Mouse (Mus musculus): ENCODE data around the gene Csf1. TPM values are rescaled to one million over a fixed set of nuclear protein-coding genes. Genes with fewer than 3 reads are reported as not detected.
A peak's percentile ranks its signal among the peaks of the same experiment; 100 is the strongest.

Csf1 gene
- polyA plus RNA-seq, 1 experiment from 2014 or later, result 8.0 TPM

GRCm38 (mm10) chr3:107756481-107756866 is 3.8 kb downstream of the Csf1 start:
- Histone ChIP-seq H3K9me3 (ENCODE audit: control insufficient read depth, low read length) (no peaks in the 10 kb centered on the region), H3K4me3 (ENCODE audit: low read length) (no peak overlapping the region), H3K9ac (ENCODE audit: low read depth, low read length) (no peak overlapping the region), H3K4me2 (ENCODE audit: low read length) (no peak overlapping the region), H3K27me3 (replicated peaks; ENCODE audit: control insufficient read depth, insufficient read depth, low read length) (no peaks in the 10 kb centered on the region), H3K4me1 (ENCODE audit: control insufficient read depth, insufficient read depth, low read depth, low read length) (peaks cover 25% of the 10 kb centered on the region), H3K27ac (ENCODE audit: low read depth, low read length) (no peak overlapping the region), H3K36me3 (ENCODE audit: control insufficient read depth, insufficient read depth, low read length) (no peaks in the 10 kb centered on the region)
- ATAC-seq, result no peak
- 79% methylated on average over 2 of the region's 2 CpGs for WGBS

- H3K9ac ChIP-seq (ENCODE audit: low read depth, low read length), result no peak overlapping the region
- no peaks in the 10 kb centered on the region for H3K27me3 ChIP-seq (replicated peaks; ENCODE audit: control insufficient read depth, insufficient read depth, low read length)
- ATAC-seq, result no peak
- peaks cover 25% of the 10 kb centered on the region for H3K4me1 ChIP-seq (ENCODE audit: control insufficient read depth, insufficient read depth, low read depth, low read length)
- 55% methylated on average over 5 of the region's 5 CpGs for WGBS
- H3K27ac ChIP-seq (ENCODE audit: low read depth, low read length), result no peak overlapping the region
- H3K36me3 ChIP-seq (ENCODE audit: control insufficient read depth, insufficient read depth, low read length), result no peaks in the 10 kb centered on the region
- no peak overlapping the region for H3K4me2 ChIP-seq (ENCODE audit: low read length)
- H3K4me3 ChIP-seq (ENCODE audit: low read length), result no peak overlapping the region
- H3K9me3 ChIP-seq (ENCODE audit: control insufficient read depth, low read length), result no peaks in the 10 kb centered on the region
Observed at GRCm38 (mm10) chr3:107755702-107756480, 4.4 kb downstream of the Csf1 start.

- Histone ChIP-seq H3K9me3 (ENCODE audit: control insufficient read depth, low read length) (no peaks in the 10 kb centered on the region), H3K4me3 (ENCODE audit: low read length) (no peak overlapping the region), H3K4me2 (ENCODE audit: low read length) (no peak overlapping the region), H3K27ac (ENCODE audit: low read depth, low read length) (no peak overlapping the region), H3K27me3 (replicated peaks; ENCODE audit: control insufficient read depth, insufficient read depth, low read length) (no peaks in the 10 kb centered on the region), H3K36me3 (ENCODE audit: control insufficient read depth, insufficient read depth, low read length) (no peaks in the 10 kb centered on the region), H3K9ac (ENCODE audit: low read depth, low read length) (no peak overlapping the region), H3K4me1 (ENCODE audit: control insufficient read depth, insufficient read depth, low read depth, low read length) (peaks cover 19% of the 10 kb centered on the region)
- ATAC-seq, result no peak
- WGBS, result 52% methylated on average over 3 of the region's 3 CpGs
Observed at GRCm38 (mm10) chr3:107754632-107755031, 5.6 kb downstream of the Csf1 start.

- WGBS, result 68% methylated on average over 3 of the region's 3 CpGs
- Histone ChIP-seq H3K4me2 (ENCODE audit: low read length) (no peak overlapping the region), H3K9me3 (ENCODE audit: control insufficient read depth, low read length) (no peaks in the 10 kb centered on the region), H3K4me3 (ENCODE audit: low read length) (no peak overlapping the region), H3K4me1 (ENCODE audit: control insufficient read depth, insufficient read depth, low read depth, low read length) (no peaks in the 10 kb centered on the region), H3K36me3 (ENCODE audit: control insufficient read depth, insufficient read depth, low read length) (no peaks in the 10 kb centered on the region), H3K27ac (ENCODE audit: low read depth, low read length) (no peak overlapping the region), H3K27me3 (replicated peaks; ENCODE audit: control insufficient read depth, insufficient read depth, low read length) (no peaks in the 10 kb centered on the region), H3K9ac (ENCODE audit: low read depth, low read length) (no peak overlapping the region)
- no peak for ATAC-seq
Observed at GRCm38 (mm10) chr3:107751607-107752006, 8.7 kb downstream of the Csf1 start.

- no peak overlapping the region for H3K27ac ChIP-seq (ENCODE audit: low read depth, low read length)
- 0 out of 2 replicates have a peak, but pooled peaks have one; percentile 26 for ATAC-seq
Observed at GRCm38 (mm10) chr3:107750775-107751540, 9.3 kb downstream of the Csf1 start.

GRCm38 (mm10) chr3:107749446-107749845 is 10.8 kb downstream of the Csf1 start:
- H3K9me3 ChIP-seq (ENCODE audit: control insufficient read depth, low read length), result no peaks in the 10 kb centered on the region
- H3K4me1 ChIP-seq (ENCODE audit: control insufficient read depth, insufficient read depth, low read depth, low read length), result no peaks in the 10 kb centered on the region
- H3K4me3 ChIP-seq (ENCODE audit: low read length), result no peak overlapping the region
- no peak for ATAC-seq
- H3K36me3 ChIP-seq (ENCODE audit: control insufficient read depth, insufficient read depth, low read length), result no peaks in the 10 kb centered on the region
- no peak overlapping the region for H3K4me2 ChIP-seq (ENCODE audit: low read length)
- no peaks in the 10 kb centered on the region for H3K27me3 ChIP-seq (replicated peaks; ENCODE audit: control insufficient read depth, insufficient read depth, low read length)
- WGBS, result 65% methylated on average over 4 of the region's 4 CpGs
- H3K27ac ChIP-seq (ENCODE audit: low read depth, low read length), result no peak overlapping the region
- no peak overlapping the region for H3K9ac ChIP-seq (ENCODE audit: low read depth, low read length)

More at GRCm38 (mm10) chr3:107750775-107751540, 9.3 kb downstream of the Csf1 start:
- H3K27me3 ChIP-seq (replicated peaks; ENCODE audit: control insufficient read depth, insufficient read depth, low read length), result no peaks in the 10 kb centered on the region
- H3K4me3 ChIP-seq (ENCODE audit: low read length), result no peak overlapping the region
- no peak overlapping the region for H3K9ac ChIP-seq (ENCODE audit: low read depth, low read length)
- 70% methylated on average over 9 of the region's 9 CpGs for WGBS
- H3K4me2 ChIP-seq (ENCODE audit: low read length), result no peak overlapping the region
- no peaks in the 10 kb centered on the region for H3K36me3 ChIP-seq (ENCODE audit: control insufficient read depth, insufficient read depth, low read length)
- H3K9me3 ChIP-seq (ENCODE audit: control insufficient read depth, low read length), result no peaks in the 10 kb centered on the region
- H3K4me1 ChIP-seq (ENCODE audit: control insufficient read depth, insufficient read depth, low read depth, low read length), result no peaks in the 10 kb centered on the region

- Histone ChIP-seq H3K9ac (ENCODE audit: low read depth, low read length) (no peak overlapping the region), H3K27me3 (replicated peaks; ENCODE audit: control insufficient read depth, insufficient read depth, low read length) (no peaks in the 10 kb centered on the region), H3K36me3 (ENCODE audit: control insufficient read depth, insufficient read depth, low read length) (no peaks in the 10 kb centered on the region), H3K9me3 (ENCODE audit: control insufficient read depth, low read length) (no peaks in the 10 kb centered on the region), H3K27ac (ENCODE audit: low read depth, low read length) (no peak overlapping the region), H3K4me3 (ENCODE audit: low read length) (no peak overlapping the region), H3K4me2 (ENCODE audit: low read length) (no peak overlapping the region), H3K4me1 (ENCODE audit: control insufficient read depth, insufficient read depth, low read depth, low read length) (no peaks in the 10 kb centered on the region)
- no peak for ATAC-seq
- 86% methylated on average over 14 of the region's 14 CpGs for WGBS
Observed at GRCm38 (mm10) chr3:107748260-107748955, 11.9 kb downstream of the Csf1 start.

GRCm38 (mm10) chr3:107746026-107746425 is 14.2 kb downstream of the Csf1 start:
- Histone ChIP-seq H3K27ac (ENCODE audit: low read depth, low read length) (no peak overlapping the region), H3K4me1 (ENCODE audit: control insufficient read depth, insufficient read depth, low read depth, low read length) (peaks cover 3% of the 10 kb centered on the region), H3K9me3 (ENCODE audit: control insufficient read depth, low read length) (no peaks in the 10 kb centered on the region), H3K27me3 (replicated peaks; ENCODE audit: control insufficient read depth, insufficient read depth, low read length) (no peaks in the 10 kb centered on the region), H3K36me3 (ENCODE audit: control insufficient read depth, insufficient read depth, low read length) (no peaks in the 10 kb centered on the region), H3K9ac (ENCODE audit: low read depth, low read length) (no peak overlapping the region), H3K4me3 (ENCODE audit: low read length) (no peak overlapping the region), H3K4me2 (ENCODE audit: low read length) (no peak overlapping the region)
- no peak for ATAC-seq
- WGBS, result 83% methylated on average over 3 of the region's 3 CpGs

GRCm38 (mm10) chr3:107743650-107744049 is 16.6 kb downstream of the Csf1 start:
- Histone ChIP-seq H3K9ac (ENCODE audit: low read depth, low read length) (no peak overlapping the region), H3K9me3 (ENCODE audit: control insufficient read depth, low read length) (no peaks in the 10 kb centered on the region), H3K27ac (ENCODE audit: low read depth, low read length) (no peak overlapping the region), H3K4me1 (ENCODE audit: control insufficient read depth, insufficient read depth, low read depth, low read length) (peaks cover 18% of the 10 kb centered on the region), H3K27me3 (replicated peaks; ENCODE audit: control insufficient read depth, insufficient read depth, low read length) (no peaks in the 10 kb centered on the region), H3K4me3 (ENCODE audit: low read length) (no peak overlapping the region), H3K36me3 (ENCODE audit: control insufficient read depth, insufficient read depth, low read length) (no peaks in the 10 kb centered on the region), H3K4me2 (ENCODE audit: low read length) (no peak overlapping the region)
- ATAC-seq, result no peak
- 75% methylated on average over 1 of the region's 1 CpGs for WGBS
